Mouse (Mus musculus) intestine, embryonic 14.5 days (tissue): ENCODE data around the gene Fto. TPM values are rescaled to one million over a fixed set of nuclear protein-coding genes. Genes with fewer than 3 reads are reported as not detected.

Source experiments
- ATAC-seq: fragments of 200-750 bp; cut with Nextera tagmentation; replicated peaks from 2 replicates; pipeline ENCODE4 v1.8.0; 2017; ENCODE audit warnings: low read depth, moderate number of reproducible peaks, moderate TSS enrichment, moderate library complexity; ENCODE audit not compliant: low FRiP score, low TSS enrichment
- DNase-seq: peaks from one replicate; pipeline ENCODE4 v3.0.0-alpha.2; 2018; ENCODE audit warnings: low spot score
- H3K27ac ChIP-seq: fragments of 300-500 bp; sonication (generic); 2 replicates; pipeline ENCODE4 v1.5.1; 2014; ENCODE audit warnings: low read depth, mild to moderate bottlenecking, control low read depth
- H3K27me3 ChIP-seq: fragments of 300-500 bp; sonication (generic); replicated peaks from 2 replicates; pipeline ENCODE4 v1.6.1; 2014; ENCODE audit warnings: low read length, control low read depth; ENCODE audit not compliant: control insufficient read depth, insufficient read depth
- H3K36me3 ChIP-seq: fragments of 300-500 bp; sonication (generic); 2 replicates; pipeline ENCODE4 v1.6.1; 2014; ENCODE audit warnings: low read length, control low read depth; ENCODE audit not compliant: control insufficient read depth, insufficient read depth
- H3K4me1 ChIP-seq: fragments of 300-500 bp; sonication (generic); replicated peaks from 2 replicates; pipeline ENCODE4 v1.6.1; 2014; ENCODE audit warnings: low read length, control low read depth, mixed read lengths; ENCODE audit not compliant: control insufficient read depth, insufficient read depth
- H3K4me2 ChIP-seq: fragments of 300-500 bp; sonication (generic); 2 replicates; pipeline ENCODE4 v1.6.1; 2014; ENCODE audit warnings: low read length
- H3K4me3 ChIP-seq: fragments of 300-500 bp; sonication (generic); 2 replicates; pipeline ENCODE4 v1.5.1; 2014; ENCODE audit warnings: low read depth, low read length, control low read depth, mixed read lengths
- H3K9ac ChIP-seq: fragments of 300-500 bp; sonication (generic); 2 replicates; pipeline ENCODE4 v1.6.1; 2014; ENCODE audit warnings: mild to moderate bottlenecking, low read length
- H3K9me3 ChIP-seq: fragments of 300-500 bp; sonication (generic); 2 replicates; pipeline ENCODE4 v1.6.1; 2016; ENCODE audit warnings: low read length, control low read depth; ENCODE audit not compliant: control insufficient read depth
- WGBS: fragments of 180-500 bp; shearing (Covaris S2); extraction: QIAGEN DNeasy Blood & Tissue Kit; methylation state at CpG from one replicate; pipeline ENCODE4 v1.1.7; 2014; 5-methylcytosine and 5-hydroxymethylcytosine counted together
- polyA plus RNA-seq: library from polyadenylated mRNA; unstranded; fragments of >200 nt; fragmentation: Nextera tagmentation; extraction: Ambion mirVana; gene quantifications from 2 replicates; pipeline ENCODE4 v1.2.1, GENCODE M21; 2014

Gene Fto
- polyA plus RNA-seq, 1 experiment from 2014 or later = 77.7 TPM

GRCm38 (mm10) chr8:91538109-91538508 is 224.8 kb downstream of the Fto start:
- no peak overlapping the region for H3K4me3 ChIP-seq
- no peak overlapping the region for H3K4me2 ChIP-seq
- no peaks in the 10 kb centered on the region for H3K4me1 ChIP-seq
- WGBS = 84% methylated on average over 9 of the region's 9 CpGs
- H3K9ac ChIP-seq = no peak overlapping the region
- DNase-seq (no peak), ATAC-seq (no peak)
- H3K36me3 ChIP-seq = no peaks in the 10 kb centered on the region; the same call in 1 of the 2 replicates
- H3K9me3 ChIP-seq = no peaks in the 10 kb centered on the region
- no peaks in the 10 kb centered on the region for H3K27me3 ChIP-seq
- no peak overlapping the region for H3K27ac ChIP-seq

- no peak for DNase-seq
- 69% methylated on average over 5 of the region's 5 CpGs for WGBS
- no peak overlapping the region for H3K4me3 ChIP-seq
- no peak for ATAC-seq
- no peak overlapping the region for H3K9ac ChIP-seq
- H3K4me2 ChIP-seq = no peak overlapping the region
- H3K36me3 ChIP-seq = no peaks in the 10 kb centered on the region; the same call in 1 of the 2 replicates
- no peaks in the 10 kb centered on the region for H3K27me3 ChIP-seq
- H3K4me1 ChIP-seq = no peaks in the 10 kb centered on the region
- H3K27ac ChIP-seq = no peak overlapping the region
- no peaks in the 10 kb centered on the region for H3K9me3 ChIP-seq
Observed at GRCm38 (mm10) chr8:91538892-91539291, 225.6 kb downstream of the Fto start.

GRCm38 (mm10) chr8:91539586-91539985 is 226.3 kb downstream of the Fto start:
- WGBS = 90% methylated on average over 8 of the region's 8 CpGs
- no peak for ATAC-seq
- H3K27ac ChIP-seq = no peak overlapping the region
- H3K27me3 ChIP-seq = no peaks in the 10 kb centered on the region
- no peaks in the 10 kb centered on the region; the same call in 1 of the 2 replicates for H3K36me3 ChIP-seq
- H3K4me1 ChIP-seq = no peaks in the 10 kb centered on the region
- no peak for DNase-seq
- no peaks in the 10 kb centered on the region for H3K9me3 ChIP-seq
- no peak overlapping the region for H3K4me2 ChIP-seq
- H3K9ac ChIP-seq = no peak overlapping the region
- no peak overlapping the region for H3K4me3 ChIP-seq

- Histone ChIP-seq H3K9me3 (no peaks in the 10 kb centered on the region), H3K27ac (no peak overlapping the region), H3K4me1 (no peaks in the 10 kb centered on the region), H3K27me3 (no peaks in the 10 kb centered on the region), H3K36me3 (no peaks in the 10 kb centered on the region; the same call in 1 of the 2 replicates), H3K9ac (no peak overlapping the region), H3K4me3 (no peak overlapping the region), H3K4me2 (no peak overlapping the region)
- ATAC-seq = no peak
- no peak for DNase-seq
- 86% methylated on average over 3 of the region's 3 CpGs for WGBS
Observed at GRCm38 (mm10) chr8:91541229-91541628, 227.9 kb downstream of the Fto start.

- Histone ChIP-seq H3K4me2 (no peak overlapping the region), H3K4me1 (no peaks in the 10 kb centered on the region), H3K4me3 (no peak overlapping the region), H3K27me3 (no peaks in the 10 kb centered on the region), H3K27ac (no peak overlapping the region), H3K9ac (no peak overlapping the region), H3K9me3 (no peaks in the 10 kb centered on the region), H3K36me3 (no peaks in the 10 kb centered on the region; the same call in 1 of the 2 replicates)
- DNase-seq = no peak
- WGBS = 91% methylated on average over 3 of the region's 3 CpGs
- ATAC-seq = no peak
Observed at GRCm38 (mm10) chr8:91545561-91545960, 232.2 kb downstream of the Fto start.

- no peak overlapping the region for H3K9ac ChIP-seq
- no peaks in the 10 kb centered on the region for H3K9me3 ChIP-seq
- H3K4me2 ChIP-seq = no peak overlapping the region
- H3K4me1 ChIP-seq = no peaks in the 10 kb centered on the region
- DNase-seq (no peak), ATAC-seq (no peak)
- 31% methylated on average over 8 of the region's 8 CpGs for WGBS
- no peak overlapping the region for H3K27ac ChIP-seq
- H3K4me3 ChIP-seq = no peak overlapping the region
- H3K36me3 ChIP-seq = no peaks in the 10 kb centered on the region; the same call in 1 of the 2 replicates
- H3K27me3 ChIP-seq = no peaks in the 10 kb centered on the region
Observed at GRCm38 (mm10) chr8:91546599-91546998, 233.3 kb downstream of the Fto start.

GRCm38 (mm10) chr8:91550131-91550530 is 236.8 kb downstream of the Fto start:
- Histone ChIP-seq H3K36me3 (no peaks in the 10 kb centered on the region), H3K27me3 (no peaks in the 10 kb centered on the region), H3K4me2 (no peak overlapping the region), H3K4me1 (no peaks in the 10 kb centered on the region), H3K4me3 (no peak overlapping the region), H3K9ac (no peak overlapping the region), H3K9me3 (no peaks in the 10 kb centered on the region), H3K27ac (no peak overlapping the region)
- no peak for ATAC-seq
- no peak for DNase-seq
- 94% methylated on average over 1 of the region's 1 CpGs for WGBS

- no peak overlapping the region for H3K9ac ChIP-seq
- no peaks in the 10 kb centered on the region for H3K9me3 ChIP-seq
- H3K4me2 ChIP-seq = no peak overlapping the region
- WGBS = 81% methylated on average over 9 of the region's 9 CpGs
- H3K4me1 ChIP-seq = no peaks in the 10 kb centered on the region
- H3K36me3 ChIP-seq = no peaks in the 10 kb centered on the region
- H3K27ac ChIP-seq = no peak overlapping the region
- no peak for DNase-seq
- H3K27me3 ChIP-seq = no peaks in the 10 kb centered on the region
- H3K4me3 ChIP-seq = no peak overlapping the region
- no peak for ATAC-seq
Observed at GRCm38 (mm10) chr8:91551166-91551765, 237.9 kb downstream of the Fto start.

- ATAC-seq = no peak
- no peaks in the 10 kb centered on the region for H3K4me1 ChIP-seq
- 55% methylated on average over 10 of the region's 10 CpGs for WGBS
Observed at GRCm38 (mm10) chr8:91551775-91552538, 238.6 kb downstream of the Fto start.

More at GRCm38 (mm10) chr8:91551775-91552538, 238.6 kb downstream of the Fto start:
- H3K9ac ChIP-seq = no peak overlapping the region
- H3K27me3 ChIP-seq = no peaks in the 10 kb centered on the region
- no peak for DNase-seq
- no peaks in the 10 kb centered on the region for H3K36me3 ChIP-seq
- H3K4me3 ChIP-seq = no peak overlapping the region
- no peak overlapping the region for H3K4me2 ChIP-seq
- H3K27ac ChIP-seq = no peak overlapping the region
- no peaks in the 10 kb centered on the region for H3K9me3 ChIP-seq
